Mouse (Mus musculus) activated CD4-positive, CD25-positive, alpha-beta regulatory T cell, adult 4 months (primary cell): ENCODE data around the gene Adap1. TPM values are rescaled to one million over a fixed set of nuclear protein-coding genes. Genes with fewer than 3 reads are reported as not detected.

Experiments
- ATAC-seq: one replicate; pipeline ENCODE4 v1.8.0; 2017
- polyA plus RNA-seq, 2 experiments: library from polyadenylated mRNA; unstranded; fragments of 100-300 nt; shearing (Covaris generic); gene quantifications; one replicate each; pipeline ENCODE4 v1.2.1; 2017

Adap1 gene
- polyA plus RNA-seq, 2 experiments from 2014 or later = 3.5 to 5.7 TPM

GRCm38 (mm10) chr5:139243384-139243783 is 82.0 kb downstream of the Adap1 start:
- ATAC-seq = no peak

DNA sequence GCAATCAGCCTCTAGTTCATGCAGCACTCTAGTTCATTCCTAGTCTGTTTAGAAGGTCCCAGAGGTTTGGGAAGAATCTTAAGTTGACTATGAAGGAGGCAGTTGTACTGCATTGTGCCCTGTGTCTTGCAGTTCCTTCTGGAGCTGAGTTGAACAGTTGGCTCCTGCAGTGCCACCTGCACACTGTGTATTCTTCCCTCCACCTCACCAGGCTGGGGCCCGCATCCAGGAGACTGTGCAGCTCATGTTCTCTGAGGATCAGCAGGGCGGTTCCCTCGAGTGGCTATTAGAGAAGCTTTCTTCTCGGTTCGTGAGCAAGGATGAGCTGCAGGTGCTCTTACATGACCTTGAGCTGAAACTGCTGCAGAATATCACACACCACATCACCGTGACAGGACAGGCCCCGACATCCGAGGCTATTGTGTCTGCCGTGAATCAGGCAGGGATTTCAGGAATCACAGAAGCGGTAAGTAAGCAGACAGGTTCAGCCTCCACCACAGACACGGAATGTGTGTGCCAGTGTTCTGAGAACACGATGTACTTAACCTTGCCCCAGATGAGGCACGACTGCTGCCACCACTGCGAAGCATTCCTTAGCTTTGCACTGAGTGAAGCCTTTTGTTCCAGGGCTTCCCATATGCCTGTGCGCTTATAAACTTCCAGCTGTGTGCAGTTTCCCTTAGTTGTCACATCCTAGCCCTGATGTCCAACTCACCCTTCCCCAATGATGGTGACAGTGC is 84.2 kb downstream of the Adap1 start:
- ATAC-seq = no peak

DNA sequence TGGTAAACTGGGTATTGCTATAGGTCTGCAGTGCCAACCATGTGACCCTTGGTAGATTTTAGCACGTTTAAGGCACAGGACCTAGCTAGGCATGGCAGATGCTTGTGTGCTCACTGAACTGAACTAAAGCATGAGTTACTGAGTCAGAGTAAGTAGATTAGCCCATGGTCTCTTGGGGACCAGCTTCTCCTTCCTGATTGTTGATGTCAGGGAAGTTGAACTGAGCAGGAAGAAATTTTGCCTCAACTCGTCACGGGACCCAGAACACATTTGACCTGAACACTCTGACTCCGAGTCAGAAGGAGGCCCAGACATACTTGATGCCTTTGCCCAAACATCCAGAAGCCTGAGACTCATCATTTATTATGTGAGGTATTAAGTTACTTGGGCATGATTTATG is 88.0 kb downstream of the Adap1 start:
- no peak for ATAC-seq

- no peak for ATAC-seq
Measured at GRCm38 (mm10) chr5:139234423-139234822, 91.0 kb downstream of the Adap1 start.

DNA sequence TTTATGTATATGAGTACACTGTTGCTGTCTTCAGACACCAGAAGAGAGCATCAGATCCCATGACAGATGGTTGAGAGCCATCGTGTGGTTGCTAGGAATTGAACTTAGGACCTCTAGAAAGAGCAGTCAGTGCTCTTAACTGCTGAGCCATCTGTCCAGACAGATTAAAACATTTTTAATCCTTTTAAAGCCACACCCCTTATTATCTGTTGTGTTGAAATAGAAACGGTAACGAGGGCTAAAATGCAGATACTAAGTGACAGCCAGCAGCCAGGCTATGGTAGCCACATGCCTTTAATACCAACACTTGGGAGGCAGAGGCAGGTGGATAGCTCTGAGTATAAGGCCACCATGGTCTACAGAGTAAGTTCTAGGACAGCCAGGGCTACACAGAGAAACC is 93.3 kb downstream of the Adap1 start:
- ATAC-seq = no peak

- ATAC-seq = no peak
Measured at GRCm38 (mm10) chr5:139229716-139230115, 95.7 kb downstream of the Adap1 start.

DNA sequence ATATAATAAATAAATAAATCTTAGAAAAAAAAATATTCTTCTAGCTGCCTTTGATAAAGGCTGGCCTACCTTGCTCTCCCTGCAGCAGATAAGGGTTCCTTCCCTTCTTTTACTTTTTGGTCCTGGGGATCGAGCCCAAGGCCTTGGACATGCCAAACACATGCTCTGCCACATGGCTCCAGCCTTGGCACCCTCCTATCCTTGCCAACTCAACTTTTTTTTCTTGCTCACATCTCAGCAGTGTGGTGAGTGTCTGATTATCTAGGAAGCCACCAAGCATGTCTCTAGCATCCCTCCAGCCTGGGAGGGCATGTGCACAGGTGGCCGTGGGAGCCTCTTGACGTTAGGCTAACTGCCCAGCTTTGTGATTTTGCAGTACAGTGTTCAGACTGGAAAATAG is 97.1 kb downstream of the Adap1 start:
- ATAC-seq = no peak

DNA sequence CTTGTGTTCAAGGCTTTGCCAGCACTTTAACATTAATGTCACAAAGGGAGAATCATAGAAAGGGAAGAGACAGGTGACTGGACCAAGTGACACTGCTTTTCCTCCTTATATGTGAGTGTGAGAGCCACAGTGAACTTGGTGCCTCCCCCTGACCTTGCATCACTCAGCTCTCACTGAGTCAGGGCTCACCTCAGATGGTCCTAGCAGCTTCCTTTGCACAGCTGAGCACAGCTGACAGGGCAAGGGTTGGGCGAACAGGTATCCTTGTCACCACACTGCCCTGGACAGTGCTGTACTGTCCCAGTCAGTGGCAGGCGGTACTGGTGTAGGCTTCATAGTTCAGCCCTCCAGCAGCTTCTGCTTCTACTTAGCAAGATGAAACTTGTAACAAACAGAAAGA is 97.8 kb downstream of the Adap1 start:
- no peak for ATAC-seq

GRCm38 (mm10) chr5:139227236-139227635 is 98.2 kb downstream of the Adap1 start:
- ATAC-seq = no peak

DNA sequence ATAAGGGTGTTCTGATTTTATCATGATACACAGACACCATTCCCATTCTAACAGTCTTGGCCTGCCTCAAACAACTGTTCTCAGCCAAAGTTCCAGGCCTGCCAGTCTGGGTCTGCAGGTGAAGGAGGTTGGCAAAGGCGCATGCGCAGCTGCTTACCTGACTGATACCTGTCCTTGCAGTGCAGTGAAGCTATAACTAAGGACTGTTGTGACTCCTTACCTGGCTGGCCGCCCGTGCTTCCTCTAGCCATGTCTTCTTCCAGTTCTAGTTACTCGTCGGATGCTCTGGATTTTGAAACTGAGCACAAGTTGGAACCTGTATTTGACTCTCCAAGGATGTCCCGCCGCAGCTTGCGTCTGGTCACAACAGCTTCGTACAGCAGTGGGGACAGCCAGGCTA is 102.1 kb downstream of the Adap1 start:
- ATAC-seq = no peak

Other genes with a start within 250 kb of the Adap1 start
- gene Prkar1b, start 175.6 kb downstream of the Adap1 start, polyA plus RNA-seq = 1 to 10 TPM; 2.6 to 5.4 TPM
- gene Dnaaf5, start 175.4 kb downstream of the Adap1 start, polyA plus RNA-seq = 10 to 100 TPM in 1 of 2 experiments, 1 to 10 TPM in 1; 9.3 to 14.7 TPM
- gene Sun1, start 125.0 kb downstream of the Adap1 start, polyA plus RNA-seq = 10 to 100 TPM; 29.3 to 33.5 TPM
- 10 to 100 TPM; 14.9 to 18.2 TPM for gene Get4, start 73.3 kb downstream of the Adap1 start, polyA plus RNA-seq
- gene Cox19, start 25.8 kb upstream of the Adap1 start, polyA plus RNA-seq = 10 to 100 TPM; 62.8 to 67.6 TPM
- gene Cyp2w1, start 27.0 kb upstream of the Adap1 start, polyA plus RNA-seq = not detected
- gene Gpr146, start 52.1 kb upstream of the Adap1 start, polyA plus RNA-seq = 1 to 10 TPM; 8.1 to 8.8 TPM
- not detected for gene C130050O18Rik, start 79.7 kb upstream of the Adap1 start, polyA plus RNA-seq
- gene Gper1, start 97.5 kb upstream of the Adap1 start, polyA plus RNA-seq = not detected
- 1 to 10 TPM; 7.1 to 7.5 TPM for gene 3110082I17Rik, start 134.9 kb upstream of the Adap1 start, polyA plus RNA-seq
- gene Zfand2a, start 158.9 kb upstream of the Adap1 start, polyA plus RNA-seq = 1 to 10 TPM; 6.2 to 6.9 TPM
- gene Uncx, start 217.9 kb upstream of the Adap1 start, polyA plus RNA-seq = not detected